Mouse (Mus musculus) small intestine, adult 2 months (tissue): Measurements from ENCODE around the gene Ace3.
"Not testable (repeated sequence)": the region's sequence is repeated elsewhere in the genome, so short reads cannot be mapped to it uniquely, and the experiment has no call there.

Experiments used
- CTCF ChIP-seq: fragments of 200-500 bp; IDR thresholded peaks from 2 replicates; pipeline ENCODE4 v1.5.1; 2012; ENCODE audit warnings: low read depth, mild to moderate bottlenecking, control low read depth, inconsistent platforms, low read length, moderate library complexity, mixed read lengths; ENCODE audit not compliant: insufficient replicate concordance, insufficient read length; ENCODE audit errors: extremely low read depth
- POLR2A ChIP-seq: fragments of 200-500 bp; IDR thresholded peaks from 2 replicates; pipeline ENCODE4 v1.6.1; 2012; ENCODE audit warnings: low read depth, mild to moderate bottlenecking, control low read depth, inconsistent platforms, low read length, moderate library complexity

DNA sequence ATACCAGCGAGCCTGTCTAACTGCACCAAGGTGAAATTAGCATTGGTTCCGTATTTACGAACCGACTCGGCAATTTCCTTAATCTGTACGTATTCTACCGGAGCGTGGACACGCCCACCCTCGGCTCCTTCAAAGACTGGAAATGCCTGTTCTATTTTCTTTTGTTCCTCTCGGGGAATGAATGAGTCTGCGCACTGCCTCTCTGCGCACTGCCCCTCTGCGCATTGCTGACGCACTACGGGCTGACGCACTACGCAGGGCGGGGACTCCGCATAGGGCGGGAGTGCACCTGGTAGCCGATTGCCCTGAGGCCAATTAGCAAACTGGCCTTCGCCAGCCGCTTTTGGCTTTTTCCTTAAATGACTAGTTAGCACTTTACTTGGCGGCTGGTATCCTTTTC is 37.6 kb downstream of the Ace3 start:
- TF ChIP-seq CTCF, POLR2A: not testable (repeated sequence)
